Mouse (Mus musculus) megakaryocyte, embryonic 14.5 days (primary cell): ENCODE data around the gene Slc30a9. TPM values are rescaled to one million over a fixed set of nuclear protein-coding genes. Genes with fewer than 3 reads are reported as not detected.

Source experiments
- H3K27me3 ChIP-seq: replicated peaks from 2 replicates; pipeline ENCODE3; 2012; ENCODE audit warnings: inconsistent platforms
- H3K36me3 ChIP-seq: replicated peaks from 2 replicates; pipeline ENCODE3; 2012; ENCODE audit warnings: low read length, inconsistent platforms, mixed read lengths
- H3K4me1 ChIP-seq: 2 replicates; pipeline ENCODE4 v1.6.1; 2012; ENCODE audit warnings: inconsistent platforms
- H3K4me3 ChIP-seq: replicated peaks from 2 replicates; pipeline ENCODE3; 2012; ENCODE audit warnings: moderate library complexity, mild to moderate bottlenecking, inconsistent platforms
- H3K9me3 ChIP-seq: 2 replicates; pipeline ENCODE4 v1.6.1; 2012; ENCODE audit warnings: inconsistent platforms
- FLI1 ChIP-seq: IDR thresholded peaks from 2 replicates; pipeline ENCODE4 v1.6.1; 2012; ENCODE audit warnings: low read length, inconsistent platforms, mixed read lengths
- GATA1 ChIP-seq: IDR thresholded peaks from 3 replicates; pipeline ENCODE4 v1.6.1; 2012; ENCODE audit warnings: mixed read lengths, low read length, inconsistent platforms, borderline replicate concordance
- polyA plus RNA-seq: library from polyadenylated mRNA; stranded (reverse); fragments of >175 nt; gene quantifications from 2 replicates; pipeline ENCODE4 v1.2.3, GENCODE M21; 2012; ENCODE audit warnings: low replicate concordance; ENCODE audit not compliant: insufficient read depth

The Slc30a9 gene
- polyA plus RNA-seq, 1 experiment = 4.5 TPM

DNA sequence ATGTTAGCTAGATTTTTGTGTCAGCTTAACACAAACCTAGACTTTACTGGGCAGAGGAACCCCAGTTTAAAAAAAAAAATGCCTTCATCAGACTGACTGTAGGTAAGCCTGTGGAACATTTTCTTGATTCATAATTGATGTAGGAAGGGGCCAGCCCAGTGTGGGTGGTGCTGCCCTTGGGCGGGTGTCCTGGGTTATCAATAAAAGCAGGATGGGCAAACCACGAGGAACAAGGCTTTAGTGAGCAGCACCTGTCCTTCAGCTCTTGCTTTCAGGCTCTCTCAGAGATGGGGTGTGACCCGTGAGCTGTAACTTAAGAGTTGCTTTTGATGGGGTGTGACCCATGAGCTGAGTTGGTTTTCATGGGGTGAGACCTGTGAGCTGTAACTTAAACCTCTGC lies 11.7 kb upstream of the Slc30a9 start:
- peaks cover 18% of the 10 kb centered on the region for H3K4me1 ChIP-seq
- no peak for TF ChIP-seq FLI1
- no peak for TF ChIP-seq GATA1
- H3K36me3 ChIP-seq = peaks cover 76% of the 10 kb centered on the region
- no peaks in the 10 kb centered on the region for H3K27me3 ChIP-seq
- no peaks in the 10 kb centered on the region for H3K9me3 ChIP-seq
- no peak overlapping the region for H3K4me3 ChIP-seq

- TF ChIP-seq FLI1 (no peak), GATA1 (no peak)
- peaks cover 76% of the 10 kb centered on the region for H3K36me3 ChIP-seq
- H3K27me3 ChIP-seq = no peaks in the 10 kb centered on the region
- peaks cover 21% of the 10 kb centered on the region for H3K4me1 ChIP-seq
- no peak overlapping the region for H3K4me3 ChIP-seq
- no peaks in the 10 kb centered on the region for H3K9me3 ChIP-seq
Observed at GRCm38 (mm10) chr5:67295682-67296081, 11.1 kb upstream of the Slc30a9 start.

- Histone ChIP-seq H3K4me1 (peaks cover 22% of the 10 kb centered on the region), H3K36me3 (peaks cover 72% of the 10 kb centered on the region), H3K27me3 (no peaks in the 10 kb centered on the region), H3K9me3 (no peaks in the 10 kb centered on the region), H3K4me3 (no peak overlapping the region)
- TF ChIP-seq FLI1 (no peak), GATA1 (no peak)
Observed at GRCm38 (mm10) chr5:67296171-67296570, 10.6 kb upstream of the Slc30a9 start.

GRCm38 (mm10) chr5:67297026-67297813 lies 9.5 kb upstream of the Slc30a9 start:
- Histone ChIP-seq H3K9me3 (no peaks in the 10 kb centered on the region), H3K4me1 (peaks cover 29% of the 10 kb centered on the region), H3K27me3 (no peaks in the 10 kb centered on the region), H3K4me3 (no peak overlapping the region), H3K36me3 (peaks cover 64% of the 10 kb centered on the region)
- no peak for TF ChIP-seq GATA1
- no peak for TF ChIP-seq FLI1

DNA sequence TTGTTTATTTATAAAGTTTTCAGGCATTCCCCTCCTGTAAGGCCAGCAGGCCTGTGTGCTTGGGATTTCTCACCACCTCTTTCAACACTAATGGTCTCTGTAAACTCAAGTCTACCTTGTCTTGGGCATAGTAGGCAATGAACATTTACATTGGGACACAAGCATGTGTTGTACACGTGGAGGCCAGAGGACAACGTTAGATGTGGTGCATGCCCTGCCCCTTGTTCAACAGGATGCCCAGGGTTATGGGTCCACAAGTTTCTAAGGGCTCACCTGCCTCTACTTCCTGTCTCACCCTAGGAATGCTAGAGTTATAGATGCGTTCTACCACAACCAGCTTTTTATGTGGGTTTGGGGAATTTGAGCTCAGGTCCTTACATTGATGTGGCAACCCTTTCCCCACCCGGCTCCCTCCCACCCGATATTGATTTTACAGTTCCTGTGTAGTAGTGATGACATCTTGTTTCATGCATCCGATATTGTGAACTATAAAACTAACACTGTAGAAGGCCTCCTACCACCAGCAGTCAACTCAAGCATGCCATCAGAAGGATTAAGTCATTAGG lies 6.8 kb upstream of the Slc30a9 start:
- peaks cover 45% of the 10 kb centered on the region for H3K4me1 ChIP-seq
- H3K4me3 ChIP-seq = no peak overlapping the region
- H3K27me3 ChIP-seq = no peaks in the 10 kb centered on the region
- no peaks in the 10 kb centered on the region for H3K9me3 ChIP-seq
- TF ChIP-seq GATA1 (no peak), FLI1 (no peak)
- H3K36me3 ChIP-seq = peaks cover 46% of the 10 kb centered on the region

GRCm38 (mm10) chr5:67300926-67301597 lies 5.7 kb upstream of the Slc30a9 start:
- TF ChIP-seq GATA1 = no peak
- no peak overlapping the region for H3K4me3 ChIP-seq
- peaks cover 43% of the 10 kb centered on the region for H3K4me1 ChIP-seq
- no peaks in the 10 kb centered on the region for H3K9me3 ChIP-seq
- H3K36me3 ChIP-seq = peaks cover 40% of the 10 kb centered on the region
- H3K27me3 ChIP-seq = no peaks in the 10 kb centered on the region

GRCm38 (mm10) chr5:67301722-67302331 lies 4.9 kb upstream of the Slc30a9 start:
- H3K27me3 ChIP-seq = no peaks in the 10 kb centered on the region

DNA sequence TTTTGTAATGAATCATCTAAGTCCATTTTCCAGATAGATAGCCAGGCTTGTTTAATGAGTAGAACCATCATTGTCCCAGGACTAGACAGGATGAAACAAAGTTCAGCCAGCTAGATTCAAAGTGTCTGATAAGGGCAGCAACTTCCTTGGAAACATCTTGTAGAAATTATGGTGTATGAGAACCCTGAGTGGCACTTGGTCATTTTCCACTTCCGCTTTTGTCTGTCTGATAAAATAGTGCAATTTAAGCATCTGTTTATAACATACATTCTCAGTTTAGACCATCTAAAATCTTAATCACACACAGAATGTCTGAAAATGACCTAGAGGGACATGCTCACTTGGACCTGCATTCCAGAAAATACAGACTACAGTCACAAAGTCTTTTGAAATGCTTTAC lies 2.9 kb upstream of the Slc30a9 start:
- H3K27me3 ChIP-seq = no peaks in the 10 kb centered on the region
- no peaks in the 10 kb centered on the region for H3K9me3 ChIP-seq
- peaks cover 53% of the 10 kb centered on the region for H3K4me1 ChIP-seq
- TF ChIP-seq GATA1 (no peak), FLI1 (no peak)
- H3K4me3 ChIP-seq = no peak overlapping the region
- peaks cover 24% of the 10 kb centered on the region for H3K36me3 ChIP-seq

More at GRCm38 (mm10) chr5:67301722-67302331, 4.9 kb upstream of the Slc30a9 start:
- Histone ChIP-seq H3K4me3 (no peak overlapping the region), H3K9me3 (no peaks in the 10 kb centered on the region), H3K36me3 (peaks cover 32% of the 10 kb centered on the region), H3K4me1 (peaks cover 46% of the 10 kb centered on the region)
- no peak for TF ChIP-seq GATA1
- no peak for TF ChIP-seq FLI1

DNA sequence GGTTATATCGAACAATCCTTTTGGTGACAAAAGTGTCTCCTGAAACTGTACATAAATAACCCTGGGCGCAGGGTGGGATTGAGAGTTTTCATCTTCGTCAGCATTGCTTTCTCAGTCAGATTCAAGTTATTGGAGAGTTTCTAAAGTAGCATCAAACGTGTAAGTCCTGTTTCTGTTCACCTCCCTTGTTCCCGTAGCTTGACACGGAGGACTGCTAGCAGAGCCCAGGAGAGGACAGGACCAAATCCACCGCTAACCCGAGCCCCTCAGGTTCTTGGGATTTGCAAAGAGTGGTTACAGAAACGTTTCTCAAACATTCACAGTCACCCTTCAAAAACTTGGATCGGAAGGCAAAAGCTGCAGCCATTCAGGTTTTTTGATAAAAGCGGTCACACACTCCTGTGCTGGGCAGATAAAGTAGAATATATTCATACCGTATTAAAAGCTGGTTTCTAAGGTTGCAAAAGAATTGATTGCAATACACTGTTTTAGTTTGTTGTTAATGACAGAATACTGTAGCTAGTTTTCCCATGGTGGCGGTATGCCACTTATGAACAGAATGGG lies 986 bp downstream of the Slc30a9 start:
- Histone ChIP-seq H3K9me3 (no peaks in the 10 kb centered on the region), H3K4me3 (peak overlapping the region; percentile 99), H3K4me1 (peaks cover 65% of the 10 kb centered on the region), H3K27me3 (no peaks in the 10 kb centered on the region), H3K36me3 (peaks cover 26% of the 10 kb centered on the region)
- TF ChIP-seq FLI1 (no peak), GATA1 (no peak)
